Mouse (Mus musculus): ENCODE results near the gene Mcoln2. TPM values are rescaled to one million over a fixed set of nuclear protein-coding genes. Genes with fewer than 3 reads are reported as not detected.

The Mcoln2 gene
- total and polyA plus RNA-seq, 3 experiments: 0.10 to 0.42 TPM; not detected in 1

DNA sequence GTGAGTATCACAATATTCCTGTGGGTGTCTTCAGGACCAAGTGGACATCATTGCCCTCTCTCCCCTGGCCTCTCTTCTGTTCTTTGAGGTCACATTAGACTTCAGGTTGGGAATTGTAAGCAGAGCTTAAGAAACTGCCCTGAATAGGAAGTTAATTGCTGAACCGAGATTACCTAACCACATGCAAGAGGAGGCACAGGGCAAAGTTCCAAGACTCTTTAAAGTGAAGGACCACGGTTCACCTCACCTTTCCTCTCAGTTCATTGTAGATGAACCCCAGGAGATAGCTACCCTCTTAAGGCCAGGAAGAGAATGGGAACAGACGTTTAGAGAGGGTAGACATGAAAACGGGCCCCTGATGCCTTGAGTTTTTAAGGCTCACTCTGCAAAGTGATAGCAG is 74.6 kb downstream of the Mcoln2 start:
- Histone ChIP-seq H3K79me2 (ENCODE audit: control insufficient read depth, insufficient read depth, low read length, poor library complexity) (no peaks in the 10 kb centered on the region), H3K36me3 (ENCODE audit: control insufficient read depth in 1 of 2, insufficient read depth in 2 of 2, low read length in 2 of 2) (no peaks in the 10 kb centered on the region), H3K27ac (ENCODE audit: control insufficient read depth, low read depth, low read length) (no peak overlapping the region), H3K27me3 (ENCODE audit: control insufficient read depth in 1 of 2, insufficient read depth in 2 of 2, low read length in 2 of 2) (no peaks in the 10 kb centered on the region), H3K4me1 (ENCODE audit: control insufficient read depth in 1 of 2, insufficient read depth in 2 of 2, low read length in 2 of 2) (no peaks in the 10 kb centered on the region), H3K4me3 (ENCODE audit: control insufficient read depth in 1 of 2, insufficient read depth in 1 of 2, low read depth in 2 of 2, low read length in 2 of 2) (no peak overlapping the region), H3K9ac (ENCODE audit: control insufficient read depth, low read depth, low read length, poor library complexity, severe bottlenecking) (no peak overlapping the region), H3K9me3 (replicated peaks; ENCODE audit: insufficient read depth, low read length) (no peaks in the 10 kb centered on the region)
- DNase-seq (ENCODE audit: low read depth, low spot score): no peak
- no peak for TF ChIP-seq GABPA (IDR thresholded peaks at IDR 0.05; ENCODE audit: low read depth, low read length)
- TF ChIP-seq GATA1 (IDR thresholded peaks at IDR 0.05; ENCODE audit: low read depth, low read length): no peak

GRCm38 (mm10) chr3:146225061-146225761 is 75.6 kb downstream of the Mcoln2 start:
- no peak for DNase-seq (ENCODE audit: low read depth, low spot score)
- H3K9ac ChIP-seq (ENCODE audit: control insufficient read depth, low read depth, low read length, poor library complexity, severe bottlenecking): no peak overlapping the region
- H3K79me2 ChIP-seq (ENCODE audit: control insufficient read depth, insufficient read depth, low read length, poor library complexity): no peaks in the 10 kb centered on the region
- H3K9me3 ChIP-seq (replicated peaks; ENCODE audit: insufficient read depth, low read length): no peaks in the 10 kb centered on the region
- no peaks in the 10 kb centered on the region for H3K36me3 ChIP-seq (ENCODE audit: control insufficient read depth in 1 of 2, insufficient read depth in 2 of 2, low read length in 2 of 2)
- H3K27me3 ChIP-seq (ENCODE audit: control insufficient read depth in 1 of 2, insufficient read depth in 2 of 2, low read length in 2 of 2): no peaks in the 10 kb centered on the region
- TF ChIP-seq RCOR1 (IDR thresholded peaks at IDR 0.05; ENCODE audit: low read depth, low read length): no peak
- TF ChIP-seq TBP (IDR thresholded peaks at IDR 0.05; ENCODE audit: low read depth, low read length): no peak
- no peak for TF ChIP-seq MEF2A (IDR thresholded peaks at IDR 0.05; ENCODE audit: extremely low read depth, insufficient replicate concordance, low read depth, low read length, poor library complexity, severe bottlenecking)
- no peak for TF ChIP-seq ETS1 (IDR thresholded peaks at IDR 0.05; ENCODE audit: low read depth, low read length)
- no peak for TF ChIP-seq ZNF384 (IDR thresholded peaks at IDR 0.05; ENCODE audit: low read depth, low read length)
- TF ChIP-seq ZC3H11A (IDR thresholded peaks at IDR 0.05; ENCODE audit: low read depth, low read length): no peak
- TF ChIP-seq NELFE (IDR thresholded peaks at IDR 0.05; ENCODE audit: low read depth, low read length): no peak
- TF ChIP-seq ZKSCAN1 (IDR thresholded peaks at IDR 0.05; ENCODE audit: low read depth, low read length): no peak
- no peak for TF ChIP-seq POLR2AphosphoS2 (IDR thresholded peaks at IDR 0.05; ENCODE audit: low read length)
- no peak for TF ChIP-seq MXI1 (IDR thresholded peaks at IDR 0.05; ENCODE audit: low read depth, low read length)
- TF ChIP-seq SMC3 (IDR thresholded peaks at IDR 0.05; ENCODE audit: low read depth, low read length): no peak
- TF ChIP-seq USF2 (IDR thresholded peaks at IDR 0.05; ENCODE audit: borderline replicate concordance in 1 of 2, insufficient read depth in 1 of 2, low read depth in 1 of 2, low read length in 2 of 2): no peak
- TF ChIP-seq POLR2AphosphoS5 (IDR thresholded peaks at IDR 0.05; ENCODE audit: borderline replicate concordance, low read depth, low read length): no peak
- TF ChIP-seq SIN3A (IDR thresholded peaks at IDR 0.05; ENCODE audit: low read length): no peak
- no peak for TF ChIP-seq EP300 (IDR thresholded peaks at IDR 0.05; ENCODE audit: low read depth in 1 of 2, low read length in 2 of 2)
- TF ChIP-seq ELF1 (IDR thresholded peaks at IDR 0.05; ENCODE audit: low read depth, low read length): no peak
- TF ChIP-seq POLR2A (IDR thresholded peaks at IDR 0.05; ENCODE audit: control insufficient read depth in 1 of 2, insufficient read depth in 1 of 2, low read depth in 1 of 2, low read length in 2 of 2, poor library complexity in 1 of 2): no peak
- TF ChIP-seq RAD21 (IDR thresholded peaks at IDR 0.05; ENCODE audit: low read depth, low read length): no peak
- H3K4me3 ChIP-seq (ENCODE audit: control insufficient read depth in 1 of 2, insufficient read depth in 1 of 2, low read depth in 2 of 2, low read length in 2 of 2): no peak overlapping the region
- no peak overlapping the region for H3K27ac ChIP-seq (ENCODE audit: control insufficient read depth, low read depth, low read length)
- no peaks in the 10 kb centered on the region for H3K4me1 ChIP-seq (ENCODE audit: control insufficient read depth in 1 of 2, insufficient read depth in 2 of 2, low read length in 2 of 2)
